Mouse (Mus musculus) forebrain, embryonic 10.5 days (tissue): Measurements from ENCODE around the gene Bmpr1a. TPM values are rescaled to one million over a fixed set of nuclear protein-coding genes. Genes with fewer than 3 reads are reported as not detected.

Experiments
- DNase-seq: peaks from one replicate; pipeline ENCODE4 v3.0.0-alpha.2; 2017; ENCODE audit warnings: low spot score; ENCODE audit errors: extremely low spot score
- H3K27ac ChIP-seq: fragments of 300-500 bp; sonication (generic); 2 replicates; pipeline ENCODE4 v1.5.1; 2016; ENCODE audit warnings: mild to moderate bottlenecking
- H3K27me3 ChIP-seq: fragments of 300-500 bp; sonication (generic); 2 replicates; pipeline ENCODE4 v1.6.1; 2016; ENCODE audit warnings: mild to moderate bottlenecking; ENCODE audit not compliant: poor library complexity, severe bottlenecking
- H3K36me3 ChIP-seq: fragments of 300-500 bp; sonication (generic); replicated peaks from 2 replicates; pipeline ENCODE4 v1.6.1; 2016; ENCODE audit warnings: mild to moderate bottlenecking, moderate library complexity
- H3K4me1 ChIP-seq: fragments of 300-500 bp; sonication (generic); 2 replicates; pipeline ENCODE4 v1.6.1; 2016
- H3K4me3 ChIP-seq: fragments of 300-500 bp; sonication (generic); 2 replicates; pipeline ENCODE4 v1.5.1; 2016; ENCODE audit warnings: mild to moderate bottlenecking, moderate library complexity
- H3K9me3 ChIP-seq: fragments of 300-500 bp; sonication (generic); 2 replicates; pipeline ENCODE4 v1.6.1; 2016; ENCODE audit warnings: mild to moderate bottlenecking, moderate library complexity
- WGBS: fragments of 180-500 bp; shearing (Covaris S2); methylation state at CpG from one replicate; pipeline ENCODE4 v1.1.7; 2016; 5-methylcytosine and 5-hydroxymethylcytosine counted together
- polyA plus RNA-seq: library from polyadenylated mRNA; unstranded; fragments of >200 nt; fragmentation: Nextera tagmentation; extraction: Ambion mirVana; gene quantifications from 2 replicates; pipeline ENCODE4 v1.2.1, GENCODE M21; 2016

The Bmpr1a gene
- polyA plus RNA-seq: 44.5 and 47.6 TPM in 2 replicates

- Histone ChIP-seq H3K27ac (peak within 1 kb of the TSS; percentile 99), H3K27me3 (peaks cover 14% of the 10 kb centered on the region), H3K36me3 (no peaks in the 10 kb centered on the region), H3K4me1 (peaks cover 48% of the 10 kb centered on the region), H3K9me3 (no peaks in the 10 kb centered on the region), H3K4me3 (peak within 1 kb of the TSS; percentile 87)
- DNase-seq: no peak
- WGBS: 8% methylated on average over 15 of the region's 15 CpGs
Measured at GRCm38 (mm10) chr14:34503325-34503647, at the start of gene Bmpr1a. Bmpr1a (minus strand) TSS chr14:34503341.

- DNase-seq: no peak
- 89% methylated on average over 5 of the region's 5 CpGs for WGBS
Measured at GRCm38 (mm10) chr14:34552226-34552625, 49.1 kb upstream of the Bmpr1a start.

GRCm38 (mm10) chr14:34549004-34549671, 46.0 kb upstream of the Bmpr1a start:
- H3K4me3 ChIP-seq: peak overlapping the region; percentile 83
- no peaks in the 10 kb centered on the region for H3K9me3 ChIP-seq
- H3K36me3 ChIP-seq: no peaks in the 10 kb centered on the region
- H3K27ac ChIP-seq: peak overlapping the region; percentile 92
- WGBS: under 1% methylated on average over 54 of the region's 55 CpGs
- H3K4me1 ChIP-seq: peaks cover 17% of the 10 kb centered on the region
- peak; percentile 88 for DNase-seq
- H3K27me3 ChIP-seq: peaks cover 66% of the 10 kb centered on the region

More at GRCm38 (mm10) chr14:34552226-34552625, 49.1 kb upstream of the Bmpr1a start:
- peaks cover 41% of the 10 kb centered on the region for H3K27me3 ChIP-seq
- no peaks in the 10 kb centered on the region for H3K36me3 ChIP-seq
- no peak overlapping the region for H3K27ac ChIP-seq
- H3K4me3 ChIP-seq: no peak overlapping the region
- no peaks in the 10 kb centered on the region for H3K9me3 ChIP-seq
- H3K4me1 ChIP-seq: peaks cover 17% of the 10 kb centered on the region

GRCm38 (mm10) chr14:34548391-34549001, 45.4 kb upstream of the Bmpr1a start:
- H3K27ac ChIP-seq: peak overlapping the region; percentile 92
- H3K27me3 ChIP-seq: peaks cover 66% of the 10 kb centered on the region
- no peaks in the 10 kb centered on the region for H3K36me3 ChIP-seq
- peak overlapping the region; percentile 83 for H3K4me3 ChIP-seq
- H3K9me3 ChIP-seq: no peaks in the 10 kb centered on the region
- DNase-seq: peak; percentile 65
- WGBS: under 1% methylated on average over 27 of the region's 27 CpGs
- H3K4me1 ChIP-seq: peaks cover 17% of the 10 kb centered on the region

- Histone ChIP-seq H3K9me3 (no peaks in the 10 kb centered on the region), H3K27me3 (peaks cover 62% of the 10 kb centered on the region)
- WGBS: 75% methylated on average over 2 of the region's 2 CpGs
Measured at GRCm38 (mm10) chr14:34544545-34544944, 41.4 kb upstream of the Bmpr1a start.

GRCm38 (mm10) chr14:34544001-34544400, 40.9 kb upstream of the Bmpr1a start:
- Histone ChIP-seq H3K36me3 (no peaks in the 10 kb centered on the region), H3K9me3 (no peaks in the 10 kb centered on the region), H3K27ac (no peak overlapping the region), H3K4me3 (no peak overlapping the region), H3K27me3 (peaks cover 62% of the 10 kb centered on the region), H3K4me1 (peaks cover 16% of the 10 kb centered on the region)
- no peak for DNase-seq
- WGBS: 88% methylated on average over 6 of the region's 6 CpGs

More at GRCm38 (mm10) chr14:34544545-34544944, 41.4 kb upstream of the Bmpr1a start:
- DNase-seq: no peak
- Histone ChIP-seq H3K27ac (no peak overlapping the region), H3K4me1 (peaks cover 22% of the 10 kb centered on the region), H3K36me3 (no peaks in the 10 kb centered on the region), H3K4me3 (no peak overlapping the region)

GRCm38 (mm10) chr14:34543596-34543995, 40.5 kb upstream of the Bmpr1a start:
- Histone ChIP-seq H3K27ac (no peak overlapping the region), H3K9me3 (no peaks in the 10 kb centered on the region), H3K4me1 (peaks cover 14% of the 10 kb centered on the region), H3K4me3 (no peak overlapping the region), H3K27me3 (peaks cover 62% of the 10 kb centered on the region), H3K36me3 (no peaks in the 10 kb centered on the region)
- WGBS: 74% methylated on average over 6 of the region's 6 CpGs
- no peak for DNase-seq

- WGBS: 89% methylated on average over 5 of the region's 5 CpGs
- Histone ChIP-seq H3K4me3 (no peak overlapping the region), H3K36me3 (no peaks in the 10 kb centered on the region), H3K4me1 (peaks cover 6% of the 10 kb centered on the region), H3K9me3 (no peaks in the 10 kb centered on the region), H3K27ac (no peak overlapping the region), H3K27me3 (peaks cover 49% of the 10 kb centered on the region)
- no peak for DNase-seq
Measured at GRCm38 (mm10) chr14:34541896-34542295, 38.8 kb upstream of the Bmpr1a start.

- WGBS: 13% methylated on average over 17 of the region's 17 CpGs
- H3K36me3 ChIP-seq: no peaks in the 10 kb centered on the region
- H3K27ac ChIP-seq: peak overlapping the region; percentile 73
- peak; percentile 39 for DNase-seq
- H3K9me3 ChIP-seq: no peaks in the 10 kb centered on the region
- H3K4me1 ChIP-seq: peaks cover 6% of the 10 kb centered on the region
- peaks cover 42% of the 10 kb centered on the region for H3K27me3 ChIP-seq
- H3K4me3 ChIP-seq: peak overlapping the region; percentile 26
Measured at GRCm38 (mm10) chr14:34540685-34541162, 37.6 kb upstream of the Bmpr1a start.

GRCm38 (mm10) chr14:34535883-34536282, 32.7 kb upstream of the Bmpr1a start:
- H3K9me3 ChIP-seq: no peaks in the 10 kb centered on the region
- H3K27me3 ChIP-seq: 0 out of 2 replicates have a peak, but pooled peaks cover 8% of the 10 kb centered on the region
- WGBS: 73% methylated on average over 4 of the region's 4 CpGs
- DNase-seq: no peak
- H3K4me1 ChIP-seq: peaks cover 4% of the 10 kb centered on the region
- no peak overlapping the region for H3K4me3 ChIP-seq
- no peaks in the 10 kb centered on the region for H3K36me3 ChIP-seq
- no peak overlapping the region for H3K27ac ChIP-seq

- DNase-seq: no peak
- Histone ChIP-seq H3K4me3 (no peak overlapping the region), H3K27ac (no peak overlapping the region), H3K27me3 (peaks cover 16% of the 10 kb centered on the region), H3K9me3 (peaks cover 10% of the 10 kb centered on the region; the same call in 1 of the 2 replicates), H3K36me3 (no peaks in the 10 kb centered on the region), H3K4me1 (no peaks in the 10 kb centered on the region)
- 85% methylated on average over 5 of the region's 5 CpGs for WGBS
Measured at GRCm38 (mm10) chr14:34533537-34533936, 30.4 kb upstream of the Bmpr1a start.

GRCm38 (mm10) chr14:34532536-34532935, 29.4 kb upstream of the Bmpr1a start:
- H3K4me1 ChIP-seq: no peaks in the 10 kb centered on the region
- no peaks in the 10 kb centered on the region for H3K36me3 ChIP-seq
- H3K9me3 ChIP-seq: peaks cover 10% of the 10 kb centered on the region; the same call in 1 of the 2 replicates
- peaks cover 25% of the 10 kb centered on the region for H3K27me3 ChIP-seq
- no peak overlapping the region for H3K4me3 ChIP-seq
- 88% methylated on average over 6 of the region's 6 CpGs for WGBS
- no peak for DNase-seq
- no peak overlapping the region for H3K27ac ChIP-seq

- no peaks in the 10 kb centered on the region for H3K36me3 ChIP-seq
- no peak overlapping the region for H3K27ac ChIP-seq
- no peak overlapping the region for H3K4me3 ChIP-seq
- DNase-seq: no peak
- H3K4me1 ChIP-seq: no peaks in the 10 kb centered on the region
- peaks cover 21% of the 10 kb centered on the region for H3K27me3 ChIP-seq
- 71% methylated on average over 8 of the region's 8 CpGs for WGBS
- H3K9me3 ChIP-seq: peaks cover 10% of the 10 kb centered on the region; the same call in 1 of the 2 replicates
Measured at GRCm38 (mm10) chr14:34528804-34529203, 25.7 kb upstream of the Bmpr1a start.
